Mouse (Mus musculus): ENCODE measurements around the gene Clec2i.
A peak's percentile ranks its signal among the peaks of the same experiment; 100 is the strongest.
"Not testable (repeated sequence)": the region's sequence is repeated elsewhere in the genome, so short reads cannot be mapped to it uniquely, and the experiment has no call there.

Gene Clec2i

DNA sequence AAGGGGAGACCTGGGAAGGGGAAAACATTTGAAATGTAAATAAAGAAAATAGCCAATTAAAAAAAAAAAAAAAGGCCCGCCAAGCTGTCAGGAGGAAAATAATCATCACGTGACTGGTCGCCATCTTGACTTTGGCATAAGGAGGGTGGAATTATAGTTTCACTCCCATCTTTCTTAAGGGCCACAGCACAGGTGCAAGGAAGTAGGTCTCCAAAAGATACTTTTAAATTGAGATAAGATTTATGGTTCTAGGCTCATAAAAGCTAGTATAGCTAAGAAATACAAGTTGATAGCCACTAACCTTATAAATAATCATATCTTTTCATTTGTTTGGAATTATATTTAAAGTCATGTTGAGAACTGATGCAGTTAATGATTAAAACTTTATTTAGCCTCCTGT, 32.5 kb upstream of the Clec2i start:
- DNase-seq (ENCODE audit: low read depth): no peak

DNA sequence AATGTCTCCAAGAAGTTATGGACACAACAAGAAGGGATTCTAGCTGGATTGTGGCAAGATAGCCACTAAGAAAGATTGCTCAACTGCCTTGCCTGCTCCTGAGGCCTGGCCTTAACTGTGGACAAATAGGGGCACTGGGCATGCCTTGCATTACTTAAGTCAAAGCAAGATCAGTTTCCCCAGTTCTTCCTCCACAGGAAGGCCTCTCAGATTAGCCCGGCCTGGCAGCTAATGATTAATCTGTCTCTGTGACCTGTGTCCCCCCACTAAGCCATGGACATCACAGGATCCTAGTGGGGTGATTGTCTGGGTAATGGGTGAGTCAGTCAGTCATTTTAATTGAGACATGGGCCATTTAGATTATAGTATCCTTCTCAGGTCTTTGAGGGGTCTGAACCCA, 31.9 kb upstream of the Clec2i start:
- peak; percentile 83 for DNase-seq (ENCODE audit: low read depth)

DNA sequence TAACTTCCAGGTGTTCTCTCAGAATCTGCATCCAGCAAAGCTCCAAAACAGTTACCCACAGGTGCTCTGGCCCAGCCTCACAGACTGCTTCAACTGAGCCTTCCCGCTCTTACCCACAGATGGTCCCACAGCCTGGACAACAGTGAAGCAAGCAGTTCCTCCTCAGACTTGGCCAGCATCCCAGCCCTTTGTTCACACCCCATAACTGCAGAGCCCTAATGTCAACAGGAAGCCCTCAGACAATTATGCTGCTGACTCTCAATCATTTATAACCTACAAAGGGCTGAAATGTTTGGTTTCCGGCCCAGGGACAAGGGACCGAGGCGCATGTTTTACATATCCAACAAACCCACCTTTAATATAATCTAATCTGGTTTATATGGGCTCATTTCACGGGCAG, 31.1 kb upstream of the Clec2i start:
- DNase-seq (ENCODE audit: low read depth): peak; percentile 97

DNA sequence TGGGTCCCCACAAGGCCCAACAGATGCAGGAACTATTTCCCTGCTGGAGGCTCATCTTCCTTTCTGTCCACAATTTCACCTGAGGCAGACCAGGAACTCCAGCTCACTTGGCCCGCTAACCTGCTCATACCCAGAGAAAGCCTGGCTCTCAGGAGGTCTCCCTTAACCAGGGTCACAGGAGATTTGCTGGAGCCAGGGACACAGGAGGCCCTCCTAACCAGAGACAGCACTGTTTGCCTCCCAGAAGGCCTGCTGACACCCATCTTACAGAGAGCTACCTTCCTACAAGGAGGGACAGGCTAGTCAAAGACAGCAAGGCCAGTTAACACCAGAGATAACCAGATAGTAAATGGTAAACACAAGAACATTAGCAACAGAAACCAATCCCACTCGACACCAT, 29.4 kb upstream of the Clec2i start:
- no peak for DNase-seq (ENCODE audit: low read depth)

DNA sequence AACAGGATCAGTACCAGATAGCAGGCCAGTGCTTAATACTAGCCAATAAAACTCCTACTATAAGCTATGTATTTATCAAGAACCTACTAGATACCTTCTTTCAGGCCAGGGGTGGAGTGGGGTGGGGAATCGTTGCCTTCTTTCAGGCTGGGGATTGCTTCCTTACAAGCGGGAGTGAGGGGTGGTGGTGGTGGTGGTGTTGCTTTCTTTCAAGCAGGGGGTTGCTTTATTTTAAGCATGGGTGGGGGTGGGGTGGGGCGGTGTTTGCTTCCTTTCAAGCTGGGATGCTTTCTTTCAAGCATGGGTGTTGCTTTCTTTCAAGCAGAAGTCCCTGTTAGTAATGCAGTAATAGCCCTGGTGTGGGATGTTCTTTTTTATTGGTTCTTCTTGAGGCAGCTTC, 18.5 kb upstream of the Clec2i start:
- no peak for DNase-seq (ENCODE audit: low read depth)

DNA sequence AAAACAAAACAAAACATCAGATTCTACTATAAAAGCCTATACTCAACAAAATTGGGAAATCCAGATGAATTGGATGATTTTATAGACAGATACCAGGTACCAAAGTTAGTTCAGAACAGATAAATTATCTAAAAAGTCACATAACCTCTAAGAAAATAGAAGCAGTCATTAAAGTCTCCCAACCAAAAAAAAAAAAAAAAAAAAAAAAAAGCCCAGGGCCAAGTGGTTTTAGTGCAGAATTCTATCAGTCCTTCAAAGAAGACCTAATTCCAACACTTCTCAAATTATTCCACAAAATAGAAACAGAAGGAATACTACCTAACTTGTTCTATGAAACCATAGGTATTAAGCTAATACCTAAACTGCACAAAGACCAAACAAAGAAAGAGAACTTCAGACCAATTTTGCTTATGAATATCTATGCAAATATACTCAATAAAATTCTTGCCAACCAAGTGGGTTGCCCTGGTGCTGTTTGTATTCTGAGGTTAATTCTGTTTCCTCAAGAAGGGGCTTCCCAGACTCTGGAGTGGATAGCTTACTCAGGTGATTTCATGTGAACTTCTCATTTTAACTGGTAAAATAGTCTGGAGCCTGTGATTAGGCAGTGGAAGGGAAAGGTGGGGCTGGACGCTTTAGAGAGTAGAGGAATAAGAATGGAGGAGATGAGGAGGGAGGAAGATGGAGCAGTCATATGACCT, 15.3 kb upstream of the Clec2i start:
- DNase-seq (ENCODE audit: low read depth): no peak

DNA sequence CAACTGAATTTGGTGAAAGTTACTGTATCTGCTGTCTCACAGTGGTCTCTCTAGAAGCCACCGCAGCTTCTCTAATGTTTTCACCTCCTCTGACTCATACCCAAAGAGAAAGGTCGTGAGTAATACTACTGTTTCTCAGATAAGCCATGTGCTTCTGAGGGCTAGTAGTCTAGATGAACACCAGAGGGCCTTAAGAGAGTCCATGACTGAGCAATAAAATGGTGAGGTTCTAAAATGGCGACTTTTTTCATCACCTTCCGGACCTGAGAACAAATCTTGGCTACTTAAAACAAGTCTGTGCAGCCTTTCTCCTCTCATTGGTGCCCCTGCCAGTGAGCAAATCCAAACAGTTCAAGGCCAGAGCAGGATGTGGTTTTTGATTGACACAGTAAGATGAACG, 1.4 kb downstream of the Clec2i start:
- DNase-seq (ENCODE audit: low read depth): peak; percentile 95

DNA sequence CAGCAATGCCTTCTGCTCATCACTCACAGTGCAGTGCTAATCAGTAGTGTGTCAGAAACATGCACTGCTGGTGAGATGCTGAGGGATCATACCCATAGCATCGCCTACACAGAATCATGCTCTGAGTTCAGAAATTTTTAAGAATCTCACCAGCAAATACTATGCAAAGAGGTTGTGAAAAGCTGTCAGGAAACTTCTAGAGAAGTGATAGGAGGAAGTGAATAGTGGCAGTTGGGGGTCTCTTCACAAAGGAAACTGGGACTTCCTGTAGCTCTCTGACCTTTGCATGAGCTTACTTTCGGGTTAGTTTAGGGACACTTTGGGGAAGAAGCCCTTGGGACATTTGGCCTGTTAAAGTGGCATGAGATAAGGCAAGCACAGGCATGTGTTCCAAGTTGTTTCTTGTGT, 3.6 kb downstream of the Clec2i start, which contains the start of gene BC035044:
Gene BC035044, minus strand, starts transcription at position 179 of the 408 bp plus-strand sequence.
- DNase-seq (ENCODE audit: low read depth): peak; percentile 62

DNA sequence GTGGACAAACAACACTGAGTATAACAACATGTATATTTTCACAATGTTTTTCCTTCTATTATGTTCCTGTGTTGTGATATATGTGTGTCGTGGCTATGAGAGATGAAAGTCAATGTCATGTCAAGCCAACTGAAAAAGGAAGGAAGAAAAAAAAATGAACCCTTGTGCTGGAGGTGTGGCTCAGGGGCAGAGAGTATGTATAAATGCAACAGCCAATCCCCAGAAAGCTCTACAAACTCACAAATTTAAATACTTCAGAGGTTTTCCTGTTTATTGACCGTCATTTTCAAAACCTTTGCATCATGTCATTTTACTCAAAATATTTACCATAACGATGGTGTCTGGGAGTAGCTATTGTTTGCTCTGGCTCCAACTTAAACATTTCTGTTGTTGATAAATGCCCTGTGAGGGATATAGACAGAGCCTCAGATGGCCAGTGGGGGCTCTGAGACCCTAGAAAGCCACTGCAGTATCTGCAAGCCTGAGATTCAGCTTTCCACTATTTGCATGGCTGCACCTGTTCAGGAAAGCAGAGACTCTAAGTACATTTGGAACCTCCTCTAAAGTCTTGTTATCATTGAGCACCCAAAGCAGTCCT, 8.1 kb downstream of the Clec2i start:
- DNase-seq (ENCODE audit: low read depth): no peak

DNA sequence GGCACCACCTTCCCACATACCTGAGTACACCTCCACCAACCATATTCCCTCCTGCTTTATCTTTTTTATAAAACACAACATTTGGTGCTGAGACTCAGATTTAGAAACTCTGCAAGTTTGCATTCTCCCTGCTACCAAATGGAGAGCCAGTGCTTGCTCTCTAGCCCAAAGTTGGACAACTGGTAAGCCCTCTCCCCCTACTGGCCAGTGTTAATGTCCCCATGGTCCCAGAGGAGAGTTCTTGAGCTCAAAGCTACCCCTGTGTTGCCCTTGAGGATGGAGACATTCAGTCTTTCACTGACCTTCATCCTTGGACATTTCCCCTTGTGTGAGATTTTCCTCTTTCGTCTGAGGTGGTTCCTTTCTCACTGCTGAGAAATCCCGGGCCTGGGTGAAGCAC, 12.7 kb downstream of the Clec2i start:
- DNase-seq (ENCODE audit: low read depth): no peak

DNA sequence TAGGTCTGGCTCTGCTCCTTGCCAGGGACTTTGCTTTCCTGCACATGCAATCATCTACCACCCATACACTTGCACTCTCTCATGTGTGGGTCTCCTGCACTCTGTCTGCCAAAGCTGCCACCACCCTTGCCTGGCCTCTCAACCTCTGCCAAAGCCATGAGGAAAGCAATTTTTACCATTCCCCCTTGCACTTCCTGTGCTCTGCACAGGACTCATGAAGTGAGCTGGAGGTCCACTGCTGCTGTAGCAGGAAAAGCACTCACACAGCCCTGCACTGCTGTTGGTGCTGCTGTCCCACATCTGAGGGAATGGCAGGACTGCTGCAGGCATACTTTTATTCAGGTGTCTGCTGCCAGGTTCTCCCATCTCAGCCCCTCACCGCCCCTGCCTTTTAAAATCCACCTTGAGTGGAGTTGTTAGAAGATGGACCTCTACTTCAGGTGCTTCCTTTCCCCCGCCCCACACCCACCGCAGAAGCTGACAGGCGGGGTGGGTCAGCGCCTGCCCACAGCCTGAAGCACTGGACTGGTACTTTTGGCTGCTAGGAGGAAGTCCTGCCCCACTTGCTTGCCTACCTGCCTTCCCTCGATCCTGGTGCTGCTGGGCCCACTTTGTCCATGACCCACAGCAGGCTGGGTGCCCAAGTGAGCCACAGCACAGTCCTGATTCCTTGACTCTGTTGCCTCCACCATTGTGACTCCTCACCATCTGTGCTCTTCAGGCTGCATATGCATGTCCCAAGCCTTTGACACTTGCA, 13.6 kb downstream of the Clec2i start:
- DNase-seq (ENCODE audit: low read depth): not testable (repeated sequence)

DNA sequence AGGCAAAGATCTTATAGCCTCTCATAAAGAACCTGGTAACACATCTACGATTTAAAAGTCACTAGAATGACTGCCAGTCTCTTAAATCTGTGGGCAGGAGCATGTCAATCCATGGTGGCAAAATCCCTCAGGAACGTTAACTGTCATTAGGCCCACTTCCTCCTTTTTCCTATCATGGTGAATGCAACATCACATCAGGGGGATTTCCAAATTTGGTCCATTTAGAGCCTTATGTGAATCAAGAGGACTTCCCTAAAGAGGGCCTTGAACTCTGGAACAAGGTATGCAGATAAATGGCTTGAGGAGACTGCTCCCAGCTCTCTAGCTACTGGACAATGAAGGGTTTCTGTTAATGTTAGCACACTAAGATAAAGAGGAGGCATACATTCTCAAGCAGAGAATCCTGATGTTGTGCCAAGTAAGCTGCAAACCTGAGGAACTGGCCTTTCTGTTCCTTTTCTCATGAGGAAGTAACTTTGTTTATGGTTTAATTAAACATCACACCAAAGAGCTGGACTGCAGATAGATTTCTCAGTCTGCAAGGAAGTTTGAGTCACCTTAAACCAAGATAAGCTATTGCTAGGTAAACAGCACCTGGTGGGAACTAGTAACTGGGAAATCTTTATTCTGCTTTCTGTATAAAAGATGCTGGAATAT, 26.3 kb downstream of the Clec2i start:
- DNase-seq (ENCODE audit: low read depth): peak; percentile 18

DNA sequence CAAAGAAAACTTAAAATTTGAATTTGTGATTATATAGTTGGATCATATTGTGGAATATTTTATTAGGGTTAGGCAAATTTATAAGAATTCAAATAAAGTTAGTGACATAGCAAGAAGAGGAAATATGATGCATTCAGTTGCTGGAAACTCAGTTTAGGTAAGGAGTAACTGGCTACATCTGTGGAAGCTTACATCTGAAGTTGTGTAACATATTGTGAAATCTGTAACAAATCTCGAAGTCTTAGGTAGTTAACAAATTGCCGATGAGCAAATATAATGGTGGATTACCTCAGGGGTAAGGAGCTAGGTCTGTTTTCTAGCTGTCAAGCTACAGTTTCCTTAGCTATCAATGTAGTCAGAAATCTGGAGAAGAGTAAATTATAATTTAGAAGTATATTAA, 29.9 kb downstream of the Clec2i start:
- peak; percentile 26 for DNase-seq (ENCODE audit: low read depth)

DNA sequence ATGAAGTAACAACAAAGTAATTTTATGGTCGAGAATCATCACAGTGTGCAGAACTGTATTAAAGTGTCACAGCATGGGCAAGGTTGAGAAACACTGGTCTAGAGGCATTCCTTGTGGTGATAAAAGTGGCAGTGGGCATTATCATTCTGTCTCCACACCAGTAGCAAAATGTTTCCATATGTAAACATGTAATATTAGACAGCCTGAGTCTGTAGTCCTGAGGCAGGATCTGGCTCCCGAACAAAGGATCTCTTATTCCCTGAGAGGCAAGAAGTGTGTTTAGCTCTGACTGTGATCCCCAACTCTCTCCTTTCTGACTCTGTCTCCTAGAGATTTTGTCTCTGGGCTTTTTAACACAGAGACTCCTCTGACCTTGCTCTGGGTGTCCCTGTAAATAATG, 45.7 kb downstream of the Clec2i start:
- DNase-seq (ENCODE audit: low read depth): peak; percentile 12

DNA sequence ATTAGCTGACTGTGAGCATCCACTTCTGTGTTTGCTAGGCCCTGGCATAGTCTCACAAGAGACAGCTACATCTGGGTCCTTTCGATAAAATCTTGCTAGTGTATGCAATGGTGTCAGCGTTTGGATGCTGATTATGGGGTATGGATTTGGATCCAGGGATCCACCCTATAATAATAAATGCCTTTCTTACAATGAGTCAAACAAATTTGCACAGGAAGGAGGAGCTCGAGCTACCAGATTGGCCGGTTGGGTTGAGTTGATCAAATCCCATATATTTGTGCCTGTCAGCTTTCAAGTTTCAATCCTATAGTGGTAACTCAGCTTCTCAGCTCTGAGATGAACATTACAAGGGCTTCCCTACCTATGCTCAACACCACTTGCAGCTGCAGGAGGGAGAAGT, 46.7 kb downstream of the Clec2i start, which contains the start of gene Clec2g:
Gene Clec2g, plus strand, starts transcription at position 301 of the 400 bp plus-strand sequence.
- DNase-seq (ENCODE audit: low read depth): not testable (repeated sequence)

DNA sequence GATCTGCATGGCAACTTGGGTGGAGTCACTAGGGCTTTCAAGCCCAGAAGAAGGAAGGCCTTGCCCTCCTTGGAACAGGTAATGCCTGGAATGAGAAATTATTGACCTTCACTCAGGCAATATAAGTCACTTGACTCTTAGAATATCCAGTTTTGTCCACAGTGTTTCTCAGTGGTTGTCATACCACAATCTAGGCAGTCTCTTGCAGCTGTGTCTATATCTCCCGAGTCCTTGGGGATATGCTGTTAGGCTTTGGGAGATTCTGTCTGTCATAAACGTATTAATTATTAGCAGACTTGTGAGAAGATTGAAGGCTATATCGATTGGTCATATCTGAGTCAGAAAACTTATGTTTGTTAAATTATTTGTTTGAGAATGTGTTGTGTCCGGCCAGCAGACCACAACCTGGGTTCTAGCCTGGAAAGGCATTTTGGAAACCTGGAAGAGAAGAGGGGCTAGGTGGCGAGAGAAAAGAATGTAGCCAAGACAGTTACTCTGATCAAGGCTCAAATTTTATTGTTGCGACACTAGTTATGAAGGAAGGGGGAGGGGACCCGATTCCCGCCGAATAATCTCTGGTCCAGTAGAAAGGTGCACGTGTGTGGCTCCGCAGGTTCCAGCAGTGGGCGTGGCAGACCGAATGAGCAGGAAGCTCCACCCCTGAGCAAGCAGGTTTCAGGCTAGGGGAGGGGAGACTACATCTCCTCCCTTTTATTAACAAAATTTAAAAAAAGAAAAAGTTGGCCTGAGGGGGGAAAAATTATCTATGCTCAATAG, 48.7 kb downstream of the Clec2i start:
- DNase-seq (ENCODE audit: low read depth): not testable (repeated sequence)

DNA sequence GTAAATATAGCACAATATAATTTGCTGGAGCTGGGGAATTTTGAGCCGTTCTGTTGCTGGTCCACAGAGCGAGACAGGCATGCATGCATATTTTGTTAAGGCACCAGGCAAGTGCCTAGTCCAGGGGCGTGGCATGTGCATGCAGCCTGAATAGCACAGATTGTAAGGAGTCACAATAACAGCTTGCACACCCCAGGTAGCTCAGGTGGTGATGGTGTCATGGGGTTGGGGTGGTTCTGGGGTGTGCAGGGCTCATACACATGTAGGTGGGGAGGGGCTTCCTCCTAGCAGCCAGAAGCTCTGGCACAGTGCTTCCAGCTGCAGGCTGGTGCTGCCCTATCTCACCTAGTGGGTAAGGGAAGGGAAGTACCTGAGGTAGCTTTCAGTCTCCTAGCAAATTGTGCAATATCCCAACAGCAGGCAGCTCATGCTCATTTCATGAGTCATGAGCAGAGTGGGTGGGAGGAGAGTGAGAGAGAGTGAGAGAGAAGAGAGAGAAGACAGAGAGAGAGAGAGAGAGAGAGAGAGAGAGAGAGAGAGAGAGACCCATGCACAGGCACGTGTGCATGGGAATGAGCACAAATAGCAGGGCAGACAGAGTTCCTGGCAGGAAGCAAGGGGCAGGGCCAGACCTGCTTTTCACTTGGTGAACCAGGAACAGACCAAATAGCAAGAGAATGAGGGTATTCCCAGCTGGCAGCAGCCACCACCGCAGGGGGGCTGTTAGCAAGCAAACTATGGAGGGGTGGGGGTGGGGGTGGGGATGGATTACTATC, 54.4 kb downstream of the Clec2i start:
- DNase-seq (ENCODE audit: low read depth): peak; percentile 45

DNA sequence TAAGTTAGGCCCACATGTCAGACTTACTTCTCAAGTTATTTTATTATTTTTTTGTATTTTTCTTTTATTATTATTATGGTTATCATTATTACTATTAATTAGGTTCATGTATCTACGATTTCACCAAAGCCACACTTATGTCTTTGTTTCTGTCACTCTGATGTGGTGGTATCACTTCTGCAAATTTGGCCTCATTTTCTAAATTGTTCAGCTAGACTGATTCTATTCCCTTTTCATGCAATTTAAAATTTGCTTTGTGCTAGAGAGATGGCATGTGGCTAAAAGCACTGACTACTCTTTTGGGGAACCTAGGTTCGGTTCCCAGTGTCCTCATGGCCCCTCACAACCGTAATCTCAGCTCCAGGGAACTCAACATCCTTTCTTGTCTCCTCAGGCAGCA, 58.2 kb downstream of the Clec2i start:
- DNase-seq (ENCODE audit: low read depth): no peak

All from 416B (cell line).